Mouse (Mus musculus): ENCODE results near the gene Il33.

GRCm38 (mm10) chr19:29963598-29964092 lies 38.7 kb downstream of the Il33 start:
- no peak for TF ChIP-seq CTCF (IDR thresholded peaks at IDR 0.05; ENCODE audit: extremely low read depth, insufficient read depth, insufficient read length, insufficient replicate concordance)
- no peak for TF ChIP-seq POLR2A (IDR thresholded peaks at IDR 0.05; ENCODE audit: low read depth, low read length)

All from spleen, adult 2 months (tissue).